Mouse (Mus musculus) right cerebral cortex, postnatal 25 days (tissue): ENCODE results near the gene Trafd1.

Source experiments
- DNase-seq: peaks from one replicate; pipeline ENCODE4 v3.0.0; 2022

Gene Trafd1

DNA sequence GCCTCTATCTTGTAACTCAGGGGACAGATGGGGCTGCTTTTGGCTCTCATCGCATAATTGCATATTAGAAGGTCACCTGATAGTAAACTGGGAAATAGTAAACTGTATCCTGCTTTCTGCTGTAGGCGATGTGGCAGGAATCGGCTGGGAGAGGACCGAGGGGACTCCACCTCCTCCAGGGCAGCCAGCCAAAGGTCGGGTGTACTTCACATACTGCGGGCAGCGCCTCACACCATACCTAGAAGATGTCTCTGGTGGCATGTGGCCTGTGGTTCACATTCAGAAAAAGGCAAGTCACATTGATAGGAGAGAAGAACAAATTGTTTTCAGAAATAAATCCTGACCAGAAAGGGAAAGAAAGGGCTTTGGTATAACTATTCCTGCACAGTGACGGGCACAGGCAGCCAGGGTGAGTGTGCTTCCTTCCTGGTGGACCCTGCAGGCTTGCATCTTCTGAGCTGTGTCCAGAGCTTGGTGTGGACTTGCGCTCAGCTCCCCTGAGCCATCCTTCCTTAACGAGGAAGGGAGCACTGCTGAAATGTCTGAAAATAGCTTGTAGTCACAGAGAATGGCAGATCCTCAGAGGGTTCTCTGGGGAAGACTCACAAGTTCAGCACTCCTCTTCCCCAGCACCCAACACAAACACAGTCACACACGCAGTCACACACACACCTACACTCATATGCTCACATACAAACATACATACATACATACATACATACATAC is 55.9 kb downstream of the Trafd1 start:
- no peak for DNase-seq

DNA sequence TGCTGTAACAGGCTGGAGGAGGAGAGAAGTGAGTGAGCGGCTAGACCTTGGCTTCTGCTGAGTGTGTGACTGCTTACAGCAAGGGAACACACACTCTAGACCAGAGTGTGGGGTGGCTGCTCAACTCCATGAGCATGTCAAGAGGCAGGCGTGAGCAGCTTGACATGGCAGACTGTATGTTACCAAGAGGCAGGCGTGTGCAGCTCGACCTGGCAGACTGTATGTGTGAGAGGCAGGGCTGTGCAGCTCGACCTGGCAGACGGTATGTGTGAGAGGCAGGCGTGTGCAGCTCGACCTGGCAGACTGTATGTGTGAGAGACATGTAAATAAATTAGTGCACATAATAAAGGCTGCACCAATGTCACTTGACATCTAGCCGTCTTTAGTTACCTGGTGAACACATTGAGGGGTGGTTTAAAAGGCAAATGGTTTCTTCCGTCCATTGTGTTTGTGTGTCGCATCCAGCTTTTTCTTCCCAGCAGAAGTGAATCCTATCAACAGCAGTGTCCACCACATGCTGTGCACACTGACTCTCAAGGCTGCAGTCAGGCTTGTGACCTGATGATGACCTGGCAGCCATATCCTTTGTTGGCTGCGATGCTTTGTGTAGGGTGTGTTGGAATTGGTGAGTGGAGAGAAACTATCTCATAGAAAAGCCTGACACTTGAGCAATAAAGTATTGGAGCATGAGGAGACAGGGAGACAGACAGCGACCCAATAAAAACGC is 59.2 kb downstream of the Trafd1 start:
- DNase-seq, result no peak
